Mouse (Mus musculus) 3134 (cell line): ENCODE data around the gene Fpr-rs6.

Experiments
- DNase-seq: peaks from one replicate; pipeline ENCODE4 v3.0.0-alpha.2; 2011; ENCODE audit warnings: low spot score; ENCODE audit not compliant: insufficient read length; ENCODE audit errors: extremely low read depth

Fpr-rs6 gene

DNA sequence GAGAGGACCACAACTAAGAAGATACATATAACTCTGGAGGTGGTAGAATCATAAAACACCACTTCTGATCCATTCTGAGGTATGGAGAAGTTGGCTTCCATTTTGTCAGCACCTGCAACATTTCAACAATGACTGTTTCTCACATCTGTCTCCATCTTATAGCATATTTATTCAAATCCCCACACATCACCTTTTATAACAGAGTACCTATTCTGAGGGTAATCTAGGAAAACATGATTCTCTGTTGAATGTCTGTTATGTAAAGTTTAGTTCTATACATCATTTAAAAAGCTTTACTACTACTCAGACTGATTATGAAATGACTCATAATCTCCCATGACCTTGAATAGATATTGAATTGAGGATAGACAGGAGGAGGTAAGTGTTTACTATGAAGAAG, at the start of gene Fpr-rs6:
Gene Fpr-rs6, minus strand, starts transcription at position 101 of the 400 bp plus-strand sequence.
- DNase-seq: no peak
